Mouse (Mus musculus) forebrain, embryonic 11.5 days (tissue): ENCODE results near the gene Cks2. TPM values are rescaled to one million over a fixed set of nuclear protein-coding genes. Genes with fewer than 3 reads are reported as not detected.
"Not testable (repeated sequence)": the region's sequence is repeated elsewhere in the genome, so short reads cannot be mapped to it uniquely, and the experiment has no call there.

Experiments used
- ATAC-seq: fragments of 200-750 bp; cut with Nextera tagmentation; replicated peaks from 2 replicates; pipeline ENCODE4 v1.8.0; 2017; ENCODE audit warnings: moderate TSS enrichment; ENCODE audit not compliant: low FRiP score
- DNase-seq: peaks from one replicate; pipeline ENCODE4 v3.0.0-alpha.2; 2017; ENCODE audit warnings: low spot score
- H3K27ac ChIP-seq: fragments of 300-500 bp; sonication (generic); 2 replicates; pipeline ENCODE4 v1.5.1; 2014; ENCODE audit warnings: low read depth, low read length
- H3K27me3 ChIP-seq: fragments of 300-500 bp; sonication (generic); 2 replicates; pipeline ENCODE4 v1.6.1; 2014; ENCODE audit warnings: mild to moderate bottlenecking, low read length, mixed read lengths; ENCODE audit not compliant: control insufficient read depth, insufficient read depth
- H3K36me3 ChIP-seq: fragments of 300-500 bp; sonication (generic); 2 replicates; pipeline ENCODE4 v1.6.1; 2014; ENCODE audit warnings: mild to moderate bottlenecking, low read length, moderate library complexity, mixed read lengths; ENCODE audit not compliant: control insufficient read depth, insufficient read depth
- H3K4me1 ChIP-seq: fragments of 300-500 bp; sonication (generic); replicated peaks from 2 replicates; pipeline ENCODE4 v1.6.1; 2014; ENCODE audit warnings: low read length, mixed read lengths; ENCODE audit not compliant: control insufficient read depth, insufficient read depth
- H3K4me2 ChIP-seq: fragments of 300-500 bp; sonication (generic); 2 replicates; pipeline ENCODE4 v1.6.1; 2014; ENCODE audit warnings: low read depth, mild to moderate bottlenecking, low read length, moderate library complexity, mixed read lengths; ENCODE audit not compliant: severe bottlenecking
- H3K4me3 ChIP-seq: fragments of 300-500 bp; sonication (generic); 2 replicates; pipeline ENCODE4 v1.5.1; 2014; ENCODE audit warnings: low read depth, low read length
- H3K9ac ChIP-seq: fragments of 300-500 bp; sonication (generic); 2 replicates; pipeline ENCODE4 v1.6.1; 2014; ENCODE audit warnings: low read length
- H3K9me3 ChIP-seq: fragments of 300-500 bp; sonication (generic); 2 replicates; pipeline ENCODE4 v1.6.1; 2016; ENCODE audit warnings: low read length, mixed read lengths; ENCODE audit not compliant: control insufficient read depth
- WGBS: fragments of 180-500 bp; shearing (Covaris S2); extraction: QIAGEN DNeasy Blood & Tissue Kit; methylation state at CpG from one replicate; pipeline ENCODE4 v1.1.7; 2014; 5-methylcytosine and 5-hydroxymethylcytosine counted together
- polyA plus RNA-seq: library from polyadenylated mRNA; unstranded; fragments of >200 nt; fragmentation: Nextera tagmentation; extraction: Ambion mirVana; gene quantifications from 2 replicates; pipeline ENCODE4 v1.2.1, GENCODE M21; 2014

The Cks2 gene
- polyA plus RNA-seq, 1 experiment from 2014 or later: 452 TPM

DNA sequence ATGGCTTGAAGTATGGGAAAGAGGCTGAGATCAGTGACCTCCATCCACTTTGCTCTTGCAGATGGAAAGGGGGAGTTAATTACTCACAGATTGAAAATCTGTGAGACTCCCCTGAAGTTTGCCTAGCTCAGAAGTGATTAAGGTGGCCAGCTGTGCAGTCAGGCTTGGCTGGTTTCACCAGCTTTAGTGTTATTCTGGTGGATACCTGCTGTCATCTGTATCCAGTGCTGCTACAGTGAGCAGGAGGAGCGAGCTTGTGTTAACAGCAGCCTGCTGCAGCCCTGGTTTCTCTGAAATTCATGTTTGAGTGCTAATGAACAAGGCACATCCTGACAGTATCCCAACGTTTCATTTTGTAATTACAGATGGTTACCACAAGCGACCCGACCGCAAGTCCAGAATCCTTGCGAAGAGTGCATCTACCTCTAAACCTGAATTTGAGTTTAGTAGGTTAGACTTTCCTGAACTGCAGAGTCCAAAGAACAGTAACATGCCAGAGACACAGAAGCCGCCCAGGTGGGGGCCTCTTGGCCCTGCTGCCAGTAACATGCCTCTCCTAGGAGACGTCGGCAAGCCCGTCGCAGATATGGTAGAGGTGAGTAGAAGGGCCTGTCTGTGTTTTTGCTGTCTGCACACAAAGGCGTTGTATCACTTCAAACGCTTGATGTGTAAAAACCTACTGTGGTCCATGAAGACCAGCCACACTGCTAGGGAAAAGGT is 11.6 kb downstream of the Cks2 start:
- H3K4me1 ChIP-seq: no peaks in the 10 kb centered on the region
- peaks cover 5% of the 10 kb centered on the region; the same call in 1 of the 2 replicates for H3K36me3 ChIP-seq
- no peak overlapping the region for H3K4me3 ChIP-seq
- DNase-seq (no peak), ATAC-seq (no peak)
- no peak overlapping the region for H3K4me2 ChIP-seq
- no peak overlapping the region for H3K27ac ChIP-seq
- H3K9me3 ChIP-seq: no peaks in the 10 kb centered on the region
- no peaks in the 10 kb centered on the region for H3K27me3 ChIP-seq
- WGBS: 97% methylated on average over 13 of the region's 13 CpGs
- no peak overlapping the region for H3K9ac ChIP-seq

DNA sequence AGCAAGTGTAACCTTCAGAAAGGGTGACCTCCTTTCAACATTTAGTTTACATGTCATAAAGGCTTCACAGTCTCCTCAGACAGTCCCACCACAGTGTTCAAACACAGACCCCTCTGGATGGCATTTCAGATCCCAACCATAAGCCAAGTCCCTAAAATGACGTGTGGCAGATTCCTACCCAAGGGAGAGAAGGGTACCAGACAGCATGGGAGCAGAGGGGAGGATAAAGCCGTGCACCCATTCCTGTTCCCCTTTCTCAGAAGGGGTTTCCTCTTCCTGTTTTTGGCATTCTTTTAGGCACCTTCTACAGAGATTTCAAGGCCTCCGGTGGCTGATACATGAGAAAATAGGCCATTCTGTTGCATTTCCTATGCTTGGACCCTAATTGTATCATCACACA is 13.1 kb downstream of the Cks2 start:
- H3K4me2 ChIP-seq: no peak overlapping the region
- no peaks in the 10 kb centered on the region for H3K4me1 ChIP-seq
- peaks cover 8% of the 10 kb centered on the region; the same call in 1 of the 2 replicates for H3K36me3 ChIP-seq
- no peak overlapping the region for H3K27ac ChIP-seq
- no peak for DNase-seq
- WGBS: 92% methylated on average over 3 of the region's 3 CpGs
- no peak overlapping the region for H3K9ac ChIP-seq
- H3K9me3 ChIP-seq: no peaks in the 10 kb centered on the region
- H3K27me3 ChIP-seq: no peaks in the 10 kb centered on the region
- ATAC-seq: no peak
- H3K4me3 ChIP-seq: no peak overlapping the region

DNA sequence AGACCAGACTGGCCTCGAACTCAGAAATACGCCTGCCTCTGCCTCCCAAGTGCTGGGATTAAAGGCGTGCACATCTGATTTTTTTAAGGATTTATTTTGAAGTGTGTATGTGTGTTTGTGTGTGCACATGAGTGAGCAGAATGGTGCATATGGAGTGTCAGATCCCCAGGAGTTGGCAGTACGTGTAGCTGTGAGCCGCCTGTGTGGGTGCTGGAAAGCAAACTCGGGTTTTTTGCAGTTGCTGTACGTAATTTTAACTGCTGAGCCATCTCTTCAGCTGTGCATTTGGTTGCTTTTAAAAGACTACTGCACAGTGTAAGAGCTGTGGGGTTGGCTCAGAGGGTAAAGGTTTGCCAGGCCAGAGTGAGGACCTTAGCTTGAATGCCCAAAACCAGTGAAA is 14.5 kb downstream of the Cks2 start:
- DNase-seq: no peak
- 94% methylated on average over 7 of the region's 7 CpGs for WGBS
- Histone ChIP-seq H3K4me1 (no peaks in the 10 kb centered on the region), H3K27ac (no peak overlapping the region), H3K9ac (no peak overlapping the region), H3K4me2 (no peak overlapping the region), H3K9me3 (no peaks in the 10 kb centered on the region), H3K4me3 (no peak overlapping the region), H3K36me3 (peaks cover 11% of the 10 kb centered on the region; the same call in 1 of the 2 replicates), H3K27me3 (no peaks in the 10 kb centered on the region)
- no peak for ATAC-seq

DNA sequence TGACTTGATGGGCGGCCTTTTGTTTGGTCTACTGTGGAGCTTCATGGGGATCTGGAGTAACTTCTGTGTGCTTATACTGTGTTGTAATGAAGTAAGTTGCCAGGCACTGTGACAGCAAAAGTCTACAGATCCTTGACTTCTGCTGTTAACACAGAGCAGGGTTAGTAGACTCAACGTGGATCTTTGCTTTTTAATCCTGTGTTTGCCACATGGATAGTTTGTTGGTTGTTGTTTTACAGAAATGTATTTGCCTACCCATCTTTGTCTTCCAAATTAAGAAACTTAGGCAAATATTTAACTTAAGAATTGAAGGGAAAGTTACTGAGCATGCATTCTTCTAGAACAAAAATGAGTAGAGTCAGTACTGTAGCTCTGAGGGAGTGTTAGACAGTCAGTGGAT is 18.5 kb downstream of the Cks2 start:
- no peak overlapping the region for H3K4me3 ChIP-seq
- peaks cover 14% of the 10 kb centered on the region; the same call in 1 of the 2 replicates for H3K36me3 ChIP-seq
- no peak overlapping the region for H3K9ac ChIP-seq
- DNase-seq (no peak), ATAC-seq (no peak)
- no peaks in the 10 kb centered on the region for H3K27me3 ChIP-seq
- 91% methylated on average over 2 of the region's 2 CpGs for WGBS
- no peaks in the 10 kb centered on the region for H3K9me3 ChIP-seq
- H3K4me1 ChIP-seq: no peaks in the 10 kb centered on the region
- H3K4me2 ChIP-seq: no peak overlapping the region
- H3K27ac ChIP-seq: no peak overlapping the region

DNA sequence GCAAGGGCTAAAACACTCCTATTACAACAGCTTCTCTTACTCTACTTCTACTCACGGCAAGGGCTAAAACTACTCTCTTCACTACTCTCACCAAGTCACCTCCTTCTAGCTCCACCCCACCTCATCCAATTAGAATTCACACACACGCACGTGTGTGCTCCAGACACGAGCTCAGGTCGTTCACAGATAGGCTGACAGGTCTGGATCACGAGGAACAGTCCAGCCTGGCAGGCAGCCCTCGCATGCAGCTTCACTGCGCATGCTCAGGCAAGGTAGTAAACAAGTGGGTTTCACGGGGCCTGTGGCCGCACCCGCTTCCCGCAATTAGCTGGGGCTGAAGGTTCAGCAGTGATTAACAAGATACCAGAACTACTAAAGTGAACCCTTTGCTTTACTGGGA is 23.2 kb downstream of the Cks2 start:
- not testable (repeated sequence) for H3K9ac ChIP-seq, H3K4me1 ChIP-seq, H3K27me3 ChIP-seq, DNase-seq, H3K4me3 ChIP-seq, H3K27ac ChIP-seq, H3K4me2 ChIP-seq, ATAC-seq, H3K9me3 ChIP-seq
- peaks cover 13% of the 10 kb centered on the region; the same call in 1 of the 2 replicates for H3K36me3 ChIP-seq
- WGBS: 93% methylated on average over 12 of the region's 12 CpGs

DNA sequence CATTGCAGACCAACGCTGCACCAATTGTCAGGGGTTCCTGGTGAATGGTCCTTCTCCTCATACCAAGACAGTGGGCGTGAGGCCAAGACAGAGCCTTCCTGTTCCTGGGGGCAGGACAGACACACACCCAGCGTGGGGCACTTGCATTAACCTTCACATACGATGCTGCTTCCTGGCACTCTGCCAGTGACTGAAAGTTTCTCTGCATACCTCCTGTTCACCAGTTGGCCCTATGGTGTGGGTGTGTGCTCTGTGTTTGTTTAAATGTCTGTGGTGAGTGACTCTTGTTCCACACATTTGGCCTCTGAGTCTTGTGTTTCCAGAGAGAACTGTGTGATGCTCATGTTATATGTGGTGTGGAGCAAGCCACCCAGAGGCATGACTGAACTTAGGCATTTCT is 31.6 kb downstream of the Cks2 start:
- 88% methylated on average over 4 of the region's 4 CpGs for WGBS
- ATAC-seq (no peak), DNase-seq (no peak)
- Histone ChIP-seq H3K36me3 (peaks cover 16% of the 10 kb centered on the region), H3K27ac (no peak overlapping the region), H3K27me3 (no peaks in the 10 kb centered on the region), H3K4me3 (no peak overlapping the region), H3K4me1 (no peaks in the 10 kb centered on the region), H3K9me3 (no peaks in the 10 kb centered on the region), H3K4me2 (no peak overlapping the region), H3K9ac (no peak overlapping the region)

DNA sequence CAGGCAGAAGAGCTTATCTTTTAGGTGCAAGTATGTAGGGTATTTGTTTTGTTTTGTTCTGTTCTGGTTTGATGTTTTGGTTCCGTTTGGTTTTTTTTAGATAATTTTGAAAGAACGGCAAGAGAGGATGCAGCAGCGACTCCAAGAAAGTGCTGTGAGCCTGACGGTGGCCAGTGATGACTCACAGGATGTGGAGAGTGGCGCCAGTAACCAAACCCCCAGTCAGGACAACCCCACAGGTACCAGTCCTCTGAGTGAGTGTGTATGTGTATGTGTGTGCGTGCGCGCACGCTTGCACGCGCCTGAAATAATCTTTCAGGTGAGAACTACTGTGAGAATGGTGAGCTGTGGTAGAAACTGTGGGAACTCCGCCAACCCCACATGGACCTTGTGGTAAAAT is 32.0 kb downstream of the Cks2 start:
- DNase-seq: no peak
- WGBS: 95% methylated on average over 12 of the region's 12 CpGs
- Histone ChIP-seq H3K4me2 (no peak overlapping the region), H3K9ac (no peak overlapping the region), H3K4me1 (no peaks in the 10 kb centered on the region), H3K36me3 (peaks cover 16% of the 10 kb centered on the region), H3K27ac (no peak overlapping the region), H3K27me3 (no peaks in the 10 kb centered on the region), H3K4me3 (no peak overlapping the region), H3K9me3 (no peaks in the 10 kb centered on the region)
- no peak for ATAC-seq

DNA sequence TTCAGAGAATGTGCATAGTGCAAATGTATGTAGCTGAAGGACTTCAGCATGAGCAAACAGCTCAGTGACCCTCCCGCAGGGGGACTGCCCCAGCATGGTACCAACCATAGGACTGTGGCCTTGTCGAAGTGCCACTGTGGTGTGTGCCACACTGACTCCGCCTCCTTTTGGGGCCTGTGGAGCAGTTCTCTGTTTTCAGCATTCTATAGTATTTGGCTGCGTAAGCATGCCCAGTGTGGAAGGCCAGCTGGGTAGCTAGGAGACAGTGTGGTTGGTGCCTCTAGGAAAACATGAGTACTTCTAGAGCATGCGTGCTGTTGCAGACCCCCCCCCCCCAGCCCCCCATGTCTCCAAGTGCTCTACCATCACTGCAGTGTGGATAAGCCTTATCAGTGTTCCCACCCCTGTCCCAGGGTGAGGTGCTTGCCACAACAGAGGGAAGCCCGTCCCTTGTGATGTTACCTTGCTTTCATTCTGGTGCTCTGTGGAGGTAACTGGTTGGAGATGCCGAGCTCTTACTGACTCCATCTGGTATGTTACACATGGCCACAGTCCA is 32.7 kb downstream of the Cks2 start:
- Histone ChIP-seq H3K27me3 (no peaks in the 10 kb centered on the region), H3K36me3 (peaks cover 16% of the 10 kb centered on the region)
- ATAC-seq: no peak

DNA sequence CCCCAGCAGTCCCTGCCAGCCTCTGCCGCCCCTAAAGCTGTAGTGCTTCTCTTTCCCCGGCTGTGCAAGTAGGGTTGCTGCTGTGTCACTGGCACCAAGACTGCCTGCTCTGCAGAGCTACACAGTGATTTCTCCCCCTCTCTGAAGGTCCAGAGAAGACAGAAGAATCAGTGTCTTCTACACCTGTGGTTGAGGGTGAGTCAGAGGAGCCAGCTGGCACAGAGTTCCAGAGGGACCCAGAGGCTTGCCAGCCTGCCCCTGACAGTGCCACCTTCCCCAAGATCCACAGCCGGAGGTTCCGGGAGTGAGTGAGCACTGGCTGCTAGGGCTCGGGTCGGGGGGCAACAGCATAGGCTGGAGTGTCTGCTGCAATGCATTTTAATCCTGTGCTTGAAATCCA is 33.7 kb downstream of the Cks2 start:
- Histone ChIP-seq H3K4me2 (no peak overlapping the region), H3K4me3 (no peak overlapping the region), H3K9me3 (no peaks in the 10 kb centered on the region), H3K9ac (no peak overlapping the region), H3K36me3 (peaks cover 23% of the 10 kb centered on the region), H3K27me3 (no peaks in the 10 kb centered on the region), H3K4me1 (no peaks in the 10 kb centered on the region), H3K27ac (no peak overlapping the region)
- 93% methylated on average over 6 of the region's 6 CpGs for WGBS
- DNase-seq (no peak), ATAC-seq (no peak)

More for the DNA sequence above, 32.7 kb downstream of the Cks2 start:
- Histone ChIP-seq H3K27ac (no peak overlapping the region), H3K4me2 (no peak overlapping the region), H3K4me1 (no peaks in the 10 kb centered on the region), H3K9ac (no peak overlapping the region), H3K4me3 (no peak overlapping the region), H3K9me3 (no peaks in the 10 kb centered on the region)
- no peak for DNase-seq
- 95% methylated on average over 7 of the region's 7 CpGs for WGBS
